In the genomic region with DNA sequence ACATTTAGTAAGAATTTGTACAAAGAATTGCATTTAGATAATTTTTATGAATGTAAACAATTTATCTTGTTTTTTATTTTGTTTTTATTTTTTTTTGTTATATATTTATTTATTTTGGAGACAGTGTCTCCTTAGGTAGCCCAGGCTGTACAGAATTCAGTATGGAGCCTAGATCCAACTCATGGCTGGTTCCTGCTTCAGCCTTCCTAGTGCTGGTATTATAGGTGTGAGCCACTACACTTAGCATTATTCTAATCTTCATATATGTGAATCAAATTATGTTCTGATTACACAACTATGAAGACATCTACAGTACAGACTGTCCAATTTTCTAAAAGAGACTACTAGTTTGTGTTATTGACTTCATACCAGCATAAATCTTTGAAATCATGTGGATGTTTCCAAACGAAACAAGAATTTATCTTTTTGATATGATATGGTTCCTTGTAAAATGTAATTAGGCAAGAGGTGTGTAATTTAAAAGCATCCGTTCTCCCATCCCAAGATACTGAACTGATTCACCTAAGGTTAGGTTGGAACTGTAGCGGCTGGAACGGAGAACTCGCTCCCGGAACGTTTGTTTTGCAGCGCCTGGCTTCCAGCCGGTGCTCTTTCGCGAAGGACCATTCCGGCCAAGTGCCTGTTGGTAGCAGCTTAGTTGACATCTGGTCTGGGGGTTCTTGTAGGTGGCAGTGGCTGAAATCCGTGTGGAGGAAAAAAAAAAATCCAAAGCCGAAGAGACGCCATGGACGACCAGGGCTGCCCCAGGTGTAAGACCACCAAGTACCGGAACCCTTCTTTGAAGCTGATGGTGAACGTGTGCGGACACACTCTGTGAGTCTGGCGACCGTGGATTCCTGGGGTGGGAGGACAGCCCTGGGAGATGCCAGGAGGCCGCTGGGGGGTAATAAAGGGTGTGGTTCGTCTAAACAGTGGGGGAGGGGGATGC, we compare ENCODE assay signal across 8 mouse cellular contexts. TPM values are rescaled to one million over a fixed set of nuclear protein-coding genes. Genes with fewer than 3 reads are reported as not detected.
A peak's percentile ranks its signal among the peaks of the same experiment; 100 is the strongest.
DNase-seq lines count a peak whose midpoint lies in the region; ATAC-seq and TF ChIP-seq lines count a peak whose summit lies in the region.

A gene (plus strand): TSS at position 625 of the 949 bp plus-strand sequence.

- DNase-seq in ES-CJ7 (ENCODE audit: low read depth, low spot score) = peak; percentile 92
- DNase-seq in cerebellum, adult 11 months = peak; percentile 83
- peak; percentile 75 for DNase-seq in forebrain, embryonic 14.5 days (ENCODE audit: low spot score)
- peak; percentile 48 for DNase-seq in heart, postnatal 25 days (ENCODE audit: low spot score)
- peak; percentile 70 to 85 for DNase-seq in layer of hippocampus, adult 18-20 months (ENCODE audit: low spot score in 2 of 2)
- peak; percentile 82 for DNase-seq in lung, adult 2 months
- peak; percentile 36 to 46 for DNase-seq in thymus, adult 18-20 months

- 1% methylated on average over 23 of the region's 23 CpGs for WGBS in forebrain, embryonic 14.5 days
- WGBS in lung, adult 2 months = under 1% methylated on average over 23 of the region's 23 CpGs

- H3K27ac ChIP-seq in forebrain, embryonic 14.5 days (ENCODE audit: low read depth, low read length) = no peak within 1 kb of the TSS

- peak within 1 kb of the TSS; percentile 82 for H3K9ac ChIP-seq in forebrain, embryonic 14.5 days (ENCODE audit: low read length)

- no peaks in the 10 kb centered on the region for H3K27me3 ChIP-seq in forebrain, embryonic 14.5 days (replicated peaks; ENCODE audit: control insufficient read depth, insufficient read depth, low read length)

- peak; percentile 77; the same call in 1 of the 2 replicates for TF ChIP-seq POLR2A in lung, adult 2 months (IDR thresholded peaks at IDR 0.05; ENCODE audit: borderline replicate concordance, extremely low read depth, low read depth, low read length)

- peaks cover 7% of the 10 kb centered on the region for H3K4me1 ChIP-seq in forebrain, embryonic 14.5 days (ENCODE audit: control insufficient read depth, insufficient read depth, low read length)
- peaks cover 2% of the 10 kb centered on the region; the same call in 1 of the 2 replicates for H3K4me1 ChIP-seq in lung, adult 2 months (ENCODE audit: control insufficient read depth, insufficient read depth, low read length)

- H3K9me3 ChIP-seq in forebrain, embryonic 14.5 days (replicated peaks; ENCODE audit: control insufficient read depth, low read length) = no peaks in the 10 kb centered on the region

- H3K4me2 ChIP-seq in forebrain, embryonic 14.5 days (ENCODE audit: low read length) = peak within 1 kb of the TSS; percentile 62

- no peaks in the 10 kb centered on the region for H3K36me3 ChIP-seq in forebrain, embryonic 14.5 days (ENCODE audit: control insufficient read depth, insufficient read depth, low read length)

- ATAC-seq in forebrain, embryonic 14.5 days = peak; percentile 81
- ATAC-seq in neutrophil, adult 5-6 weeks (ENCODE audit: extremely low read depth, insufficient number of reproducible peaks, low FRiP score, poor library complexity, severe bottlenecking) = peak; percentile 51

- no peak for TF ChIP-seq CTCF in lung, adult 2 months (IDR thresholded peaks at IDR 0.05; ENCODE audit: insufficient read depth, low read length)

- peak within 1 kb of the TSS; percentile 72 for H3K4me3 ChIP-seq in forebrain, embryonic 14.5 days (ENCODE audit: low read depth, low read length)
- H3K4me3 ChIP-seq in lung, adult 2 months (replicated peaks; ENCODE audit: extremely low read depth, low read depth, low read length) = peak within 1 kb of the TSS; percentile 99

- intact Hi-C loops in heart, postnatal 25 days (cut with DNase I) = no loop called here

RNA-seq across cellular contexts. Expression of the gene that starts here (rescaled TPM):
- polyA plus RNA-seq in forebrain, embryonic 14.5 days (2014; fragmentation: Nextera tagmentation; extraction: Ambion mirVana) = 24.5 and 26.7 TPM in 2 replicates
- total RNA-seq in heart, postnatal 25 days (2021) = 10 to 100 TPM; 18.6 to 18.7 TPM
- 10 to 100 TPM; 27.8 to 28.3 TPM for total RNA-seq in layer of hippocampus, adult 18-20 months (2021)
- polyA plus RNA-seq in lung, adult 2 months (2012; rRNA removed) = 3.5 and 6.4 TPM in 2 replicates
- 7.3 and 8.0 TPM in 2 replicates for total RNA-seq in neutrophil, adult 5-6 weeks (2017)

Comparison
In these comparisons a context has a peak if more than half of its experiments do, and no peak if none do; other contexts are left out.
1. DNase-seq: peak in every context shown above with its lines; median percentile 92 in ES-CJ7; 83 in cerebellum, adult 11 months; 82 in lung, adult 2 months; 78 in layer of hippocampus, adult 18-20 months; 75 in forebrain, embryonic 14.5 days; 48 in heart, postnatal 25 days; 41 in thymus, adult 18-20 months.